Mouse (Mus musculus) cortical plate, adult 2 months (tissue): Measurements from ENCODE around the gene Orm3.

ENCODE experiments used
- CTCF ChIP-seq: fragments of 200-500 bp; IDR thresholded peaks from 2 replicates; pipeline ENCODE4 v1.5.1; 2011; ENCODE audit warnings: mild to moderate bottlenecking, control low read depth, low read length; ENCODE audit not compliant: insufficient read depth; ENCODE audit errors: extremely low read depth
- POLR2A ChIP-seq: fragments of 200-500 bp; IDR thresholded peaks from 2 replicates; pipeline ENCODE4 v1.6.1; 2011; ENCODE audit warnings: mild to moderate bottlenecking, low read length, control low read depth; ENCODE audit not compliant: insufficient read depth; ENCODE audit errors: extremely low read depth

DNA sequence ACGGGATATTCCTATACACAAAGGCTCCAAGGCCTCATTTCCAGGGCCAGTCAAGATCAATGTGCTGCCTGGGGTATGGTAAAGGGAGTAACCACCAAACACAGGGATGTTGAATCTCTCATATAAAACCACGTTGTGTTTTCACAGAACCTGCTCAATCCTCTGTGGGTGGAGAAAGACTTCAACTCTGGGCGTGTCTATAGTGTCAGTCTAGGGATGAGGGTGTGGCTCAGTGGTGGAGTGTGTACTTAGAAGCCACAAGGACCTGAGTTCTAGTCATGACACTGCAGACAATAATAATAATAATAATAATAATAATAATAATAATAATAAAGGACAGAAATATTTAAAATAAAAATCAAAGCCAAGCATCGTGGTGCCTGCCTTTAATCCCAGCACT, 28.3 kb downstream of the Orm3 start:
- TF ChIP-seq POLR2A (no peak), CTCF (no peak)
